Mouse (Mus musculus) ZHBTc4 (cell line): ENCODE data around the gene Traf3ip3.
A peak's percentile ranks its signal among the peaks of the same experiment; 100 is the strongest.

Experiments
- DNase-seq: peaks from one replicate; pipeline ENCODE4 v3.0.0-alpha.2; 2011; ENCODE audit warnings: low read depth, low spot score

Traf3ip3 gene

DNA sequence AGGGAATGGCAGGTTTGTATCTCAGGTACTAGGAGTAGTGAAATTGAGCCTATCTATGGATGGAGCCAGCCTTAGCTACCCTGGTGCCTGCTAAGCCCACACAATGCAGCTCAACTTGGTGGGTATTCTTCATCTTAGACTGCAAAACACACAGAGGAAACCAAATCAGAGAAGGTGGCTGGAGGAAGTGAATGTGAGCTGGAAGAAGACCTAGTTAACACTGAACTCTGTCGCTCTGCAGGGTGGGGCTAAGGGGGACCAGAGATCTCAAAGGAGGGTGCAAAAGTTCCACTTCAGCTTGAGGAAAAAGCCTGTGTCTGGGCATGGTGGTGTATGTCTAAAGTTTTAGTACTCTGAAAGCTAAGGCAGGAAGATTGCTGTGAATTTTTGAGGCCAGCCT lies 41.9 kb downstream of the Traf3ip3 start:
- DNase-seq: no peak

DNA sequence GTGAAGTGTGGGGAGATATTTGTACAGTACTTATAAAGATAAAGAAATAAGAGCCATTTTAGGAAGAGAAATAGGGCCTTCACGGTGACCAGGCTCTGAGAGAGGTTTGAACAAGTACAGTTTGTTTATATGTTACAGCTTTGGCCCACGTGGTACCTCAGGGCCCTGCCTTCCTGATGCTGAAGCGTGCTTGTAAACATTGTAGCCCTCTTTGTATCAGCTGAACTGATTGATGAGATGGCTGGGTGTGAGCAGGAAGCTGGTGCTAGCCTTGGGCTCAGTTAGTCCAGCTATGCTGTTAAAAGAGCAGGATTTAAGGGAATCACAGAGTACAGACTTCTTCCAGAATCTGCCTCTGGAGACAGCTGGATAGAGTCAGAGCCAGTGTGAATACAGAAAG lies 42.3 kb downstream of the Traf3ip3 start:
- DNase-seq: no peak

DNA sequence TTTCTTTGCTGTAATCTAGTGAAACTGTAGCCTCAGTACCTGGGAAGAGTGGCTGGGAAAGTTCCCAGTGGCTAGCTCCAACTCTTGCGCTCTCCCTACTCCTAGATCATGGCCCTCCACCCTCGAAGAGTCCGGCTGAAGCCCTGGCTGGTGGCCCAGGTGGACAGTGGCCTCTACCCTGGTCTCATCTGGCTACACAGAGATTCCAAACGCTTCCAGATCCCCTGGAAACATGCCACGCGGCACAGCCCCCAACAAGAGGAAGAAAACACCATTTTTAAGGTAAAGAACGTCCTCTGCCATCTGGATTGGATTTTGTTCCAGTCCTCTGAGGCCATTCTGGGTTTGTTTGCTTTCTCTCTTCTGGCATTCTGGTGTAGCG lies 44.4 kb downstream of the Traf3ip3 start:
- no peak for DNase-seq

DNA sequence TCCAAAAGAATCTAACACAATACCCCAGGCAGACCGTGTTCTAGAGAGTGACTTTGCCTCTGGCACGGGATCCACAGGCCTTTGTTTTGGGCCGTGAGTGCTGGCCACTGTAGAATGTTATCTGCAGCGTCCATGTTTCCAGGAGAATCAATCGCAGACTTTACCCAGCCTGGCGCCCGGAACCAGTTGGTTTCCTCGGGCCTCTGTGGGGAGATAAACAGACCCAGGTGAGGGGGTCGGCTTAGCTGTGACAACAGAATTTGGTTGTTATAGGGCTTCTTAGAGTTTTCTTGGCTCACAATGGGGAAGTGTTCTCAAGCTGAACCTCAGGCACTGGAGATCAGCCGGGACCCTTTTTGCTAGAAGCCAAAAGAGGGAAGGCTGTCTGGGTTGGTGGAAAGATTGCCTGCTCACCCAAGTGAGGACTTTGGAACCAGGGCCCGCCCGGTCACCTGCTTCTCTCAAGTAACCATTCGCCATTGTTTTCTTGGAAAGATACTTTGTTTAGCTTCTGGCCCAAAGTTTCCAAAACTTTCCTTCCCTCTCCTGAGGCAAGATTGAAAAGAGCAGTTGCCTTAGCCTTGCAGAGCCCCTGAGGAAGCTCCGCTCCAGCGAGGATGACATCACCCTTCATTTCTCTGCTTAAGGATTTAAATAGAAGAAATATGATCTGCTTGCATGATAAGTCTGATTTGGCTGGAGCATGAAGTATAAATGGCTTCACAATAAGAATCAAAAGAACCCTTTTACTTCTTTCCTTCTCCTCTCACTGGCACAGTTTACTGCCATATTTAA lies 45.0 kb downstream of the Traf3ip3 start:
- DNase-seq: no peak

DNA sequence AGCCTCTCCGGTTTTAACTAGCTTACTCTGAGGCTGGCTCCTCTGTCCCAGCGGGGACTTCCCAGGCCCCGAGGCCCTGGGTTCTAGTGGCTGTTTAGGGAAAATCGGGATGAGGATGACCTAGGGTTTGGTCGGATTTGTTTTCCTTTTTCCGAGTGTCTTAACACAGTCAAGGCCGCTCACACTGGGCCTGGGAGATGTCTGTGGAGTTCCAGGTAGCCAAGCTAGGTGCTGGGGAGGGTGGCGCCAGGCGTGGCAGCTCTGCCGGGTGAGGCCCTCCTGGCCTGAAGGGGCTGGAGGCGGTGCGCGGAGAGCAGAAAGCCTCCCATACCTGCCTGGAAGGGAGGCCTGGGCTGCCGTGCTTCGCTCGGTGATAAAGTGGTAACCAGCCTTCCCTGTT lies 47.9 kb downstream of the Traf3ip3 start:
- DNase-seq: no peak

DNA sequence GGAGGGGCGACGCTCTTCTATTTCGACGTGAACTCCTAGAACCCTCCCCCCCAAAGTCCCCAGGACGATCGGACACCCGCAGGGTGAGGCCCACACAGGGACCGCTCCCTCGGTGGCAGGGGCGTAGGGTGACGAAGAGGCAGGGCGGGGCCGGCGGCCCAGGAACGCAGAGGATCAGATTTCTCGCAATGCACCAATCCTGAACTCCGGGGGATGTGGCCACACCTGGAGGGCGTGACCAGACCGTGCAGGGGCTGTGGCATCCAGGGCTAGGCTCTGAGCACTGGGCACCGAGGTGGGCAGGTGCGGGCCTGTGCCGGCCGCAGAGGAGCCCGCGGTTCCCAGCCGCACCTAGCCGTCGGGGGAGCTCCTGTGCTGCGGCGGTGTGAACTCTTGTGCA lies 48.6 kb downstream of the Traf3ip3 start, which contains the start of gene Irf6:
Irf6 (plus strand) TSS at position 240 of the 400 bp plus-strand sequence.
- peak; percentile 82 for DNase-seq

DNA sequence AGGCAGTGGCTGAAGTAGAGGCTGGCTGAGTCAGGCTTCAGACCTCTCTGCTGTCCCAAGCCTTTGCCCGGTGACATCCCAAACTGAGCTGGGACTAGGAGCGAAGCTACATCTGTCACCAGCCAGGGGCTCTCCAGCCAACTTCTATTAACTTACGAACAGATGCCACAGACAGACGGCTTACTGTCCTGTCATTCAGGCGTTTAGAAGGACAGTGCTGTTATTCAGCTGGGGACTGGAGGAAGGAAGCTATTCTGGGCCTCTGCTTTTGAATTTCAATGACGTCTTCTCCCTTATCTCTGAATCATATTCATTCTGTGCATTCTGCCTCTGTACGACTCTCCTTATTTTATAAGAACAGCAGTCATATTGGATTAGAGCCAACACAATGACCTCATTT lies 50.4 kb downstream of the Traf3ip3 start:
- DNase-seq: no peak

DNA sequence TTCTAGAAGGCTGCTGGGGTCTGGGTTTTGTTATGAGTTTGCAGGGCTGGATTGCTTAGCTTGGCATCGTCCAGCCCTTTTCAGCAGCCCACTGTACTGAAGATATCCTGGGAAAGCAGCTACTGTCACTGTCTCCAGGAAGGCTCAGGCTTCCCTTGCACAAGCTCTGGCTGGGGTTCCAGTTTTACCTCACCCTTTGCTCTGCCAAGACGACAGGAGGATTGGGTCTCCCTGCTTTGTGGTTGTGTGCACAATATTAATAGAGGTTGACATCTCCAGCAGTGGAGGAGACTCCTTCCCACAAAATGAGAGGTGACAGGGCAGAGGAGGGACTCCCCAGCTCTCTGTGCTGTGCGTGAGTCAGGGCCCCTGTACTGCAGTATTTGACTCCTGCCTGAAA lies 52.3 kb downstream of the Traf3ip3 start:
- DNase-seq: no peak

DNA sequence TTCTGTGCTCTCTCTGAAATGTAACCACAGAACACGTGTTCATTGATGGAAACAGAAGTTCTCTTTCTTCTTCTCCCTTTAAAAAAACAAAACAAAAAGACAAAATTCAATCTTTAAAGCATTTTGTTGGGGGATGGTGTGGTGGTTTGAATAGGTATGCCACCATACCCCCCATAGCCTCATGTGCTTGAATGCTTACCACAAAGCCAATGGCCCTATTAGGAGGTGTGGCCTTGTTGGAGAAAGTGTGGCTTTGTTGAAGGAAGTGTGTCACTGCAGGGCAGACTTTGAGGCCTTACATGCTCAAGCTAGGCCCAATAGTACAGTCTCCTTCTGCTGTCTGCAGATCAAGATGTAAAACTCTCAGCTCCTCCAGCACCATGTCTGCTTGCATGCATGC lies 55.1 kb downstream of the Traf3ip3 start:
- DNase-seq: no peak

DNA sequence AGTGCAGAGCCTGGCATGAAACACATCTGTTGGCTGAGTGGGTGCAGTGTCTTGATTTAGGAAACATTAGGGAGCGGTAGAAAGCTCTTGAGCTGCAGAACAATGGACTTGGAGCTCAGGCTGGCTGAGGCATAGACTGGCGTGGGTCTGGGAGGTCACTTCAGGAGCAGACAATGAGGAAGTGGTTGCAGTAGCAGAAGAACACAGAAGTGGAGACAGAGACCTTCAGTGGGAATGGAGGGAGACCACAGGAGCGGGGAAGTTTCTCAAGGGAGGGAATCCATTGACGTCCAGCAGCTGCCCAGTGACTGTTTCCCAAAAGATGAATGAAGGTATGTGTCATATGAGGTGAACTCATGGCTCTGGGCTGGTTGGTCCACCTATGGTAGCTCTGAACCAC lies 56.4 kb downstream of the Traf3ip3 start:
- no peak for DNase-seq

DNA sequence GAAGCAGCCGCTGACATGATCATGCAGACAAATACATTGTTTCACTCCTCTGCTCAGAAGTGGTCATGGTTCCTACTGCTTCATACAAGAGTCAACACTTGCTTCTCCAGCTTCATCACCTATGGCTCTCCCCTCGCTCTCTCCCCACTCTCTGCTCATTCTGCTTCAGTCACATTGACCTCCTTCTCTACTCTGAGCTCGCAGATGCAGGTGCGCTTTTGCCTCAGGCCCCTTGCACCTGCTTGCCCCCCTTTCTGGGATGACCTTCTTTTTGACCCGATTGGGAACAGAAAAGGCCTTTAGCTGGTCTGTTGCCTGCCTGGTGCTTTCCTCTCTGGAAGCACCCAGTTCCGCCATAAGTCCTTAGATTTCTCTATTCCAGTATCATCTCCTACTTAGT lies 57.0 kb downstream of the Traf3ip3 start:
- no peak for DNase-seq

DNA sequence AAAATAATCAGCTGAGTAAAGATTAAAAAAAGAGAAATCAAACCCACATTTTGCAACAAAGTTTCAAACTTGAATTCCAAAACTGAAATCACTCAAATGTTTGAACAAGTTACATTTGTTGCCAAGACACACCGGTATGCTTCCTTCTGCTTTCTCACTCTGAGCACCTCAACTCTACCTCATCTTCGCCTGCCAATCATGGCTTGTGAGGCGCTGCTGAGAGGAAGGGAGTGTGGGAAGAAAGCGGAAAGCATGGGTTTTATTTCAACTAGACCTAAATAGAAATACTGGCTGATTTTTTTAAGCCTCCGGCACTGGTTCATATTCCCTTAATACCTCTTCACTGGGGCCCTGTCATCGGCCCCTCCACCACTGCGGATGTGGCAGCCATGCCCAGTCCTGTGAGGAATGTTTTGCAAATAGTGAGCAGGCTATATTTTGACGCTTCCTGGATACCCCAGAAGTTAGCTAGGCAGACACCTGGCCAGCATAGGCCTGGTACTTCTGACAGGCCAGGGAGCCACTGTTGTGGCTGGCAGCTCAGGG lies 58.9 kb downstream of the Traf3ip3 start:
- DNase-seq: no peak

DNA sequence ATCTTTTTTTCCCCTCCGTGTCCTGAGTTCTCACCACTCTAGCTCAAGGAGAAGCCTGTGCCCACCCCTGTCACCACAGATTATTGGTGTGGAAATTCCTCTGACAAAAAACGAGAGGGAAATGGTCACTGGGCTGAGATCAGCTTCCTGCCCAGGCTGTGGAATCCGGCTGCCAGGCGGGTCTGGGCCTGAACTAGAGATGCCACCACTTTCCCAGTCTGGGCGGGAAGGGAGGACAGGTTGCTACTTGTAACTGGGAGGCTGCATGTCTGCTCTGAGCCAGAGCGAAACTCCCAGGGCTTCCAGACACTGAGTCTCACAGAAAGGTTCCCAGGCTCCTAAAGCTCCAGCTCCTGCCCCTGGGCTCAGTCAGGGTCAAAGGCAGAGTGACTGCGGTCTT lies 60.4 kb downstream of the Traf3ip3 start:
- no peak for DNase-seq

DNA sequence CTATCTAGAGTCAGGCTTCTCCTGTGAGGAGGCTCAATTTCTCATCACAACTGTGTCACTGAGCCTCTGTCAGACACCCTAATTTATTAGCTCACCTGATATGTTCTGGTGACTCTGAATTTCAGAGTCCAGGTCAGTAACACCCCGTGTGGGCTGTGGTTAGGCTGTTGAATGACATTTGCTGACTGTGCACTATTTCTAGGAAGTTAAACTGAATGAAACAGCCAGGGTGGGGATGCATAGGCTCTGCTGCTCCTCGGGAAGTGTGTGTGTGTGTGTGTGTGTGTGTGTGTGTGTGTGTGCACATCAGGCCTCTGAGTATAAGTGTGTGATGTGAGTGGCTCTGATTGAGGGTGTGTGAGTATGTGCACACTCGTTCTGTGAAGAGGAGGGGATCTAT lies 62.8 kb downstream of the Traf3ip3 start:
- DNase-seq: no peak

DNA sequence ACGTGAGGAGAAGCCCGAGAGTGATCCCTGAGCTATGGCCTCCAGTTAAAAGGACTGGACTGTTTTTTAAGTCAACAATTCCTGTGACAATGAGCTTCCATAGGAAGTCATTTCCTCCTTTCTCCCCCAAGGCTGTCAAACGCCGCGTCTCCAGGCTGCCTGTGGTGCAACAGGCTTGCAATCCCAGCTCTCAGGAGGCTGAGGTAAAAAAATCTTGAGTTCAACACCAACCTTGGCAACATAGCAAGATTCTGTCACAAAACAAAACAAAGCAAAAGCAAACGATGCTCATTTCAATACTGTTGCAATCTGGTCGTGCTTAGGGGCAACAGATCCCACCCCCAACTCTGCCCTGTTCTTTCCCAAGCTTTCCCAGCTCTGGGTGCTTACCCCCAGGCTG lies 63.4 kb downstream of the Traf3ip3 start:
- no peak for DNase-seq

DNA sequence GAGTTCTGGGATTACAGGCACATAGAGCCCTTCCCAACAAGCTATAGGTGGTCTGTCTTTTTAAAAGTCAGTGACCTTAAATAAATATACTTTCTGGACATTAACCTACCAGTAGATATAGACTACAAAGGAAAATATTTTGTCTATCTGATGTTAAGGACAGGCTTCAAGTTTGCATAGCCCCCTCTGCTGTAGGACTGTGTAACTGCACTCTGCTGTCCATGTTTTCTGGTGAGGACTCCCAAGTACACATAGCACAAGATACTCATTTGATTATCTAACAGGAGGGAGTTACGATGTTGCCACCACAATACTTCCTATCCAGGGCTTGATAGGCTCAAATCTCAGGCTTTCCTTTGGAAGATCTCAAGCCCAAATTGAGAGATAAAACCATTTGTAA lies 67.8 kb downstream of the Traf3ip3 start:
- peak; percentile 74 for DNase-seq

DNA sequence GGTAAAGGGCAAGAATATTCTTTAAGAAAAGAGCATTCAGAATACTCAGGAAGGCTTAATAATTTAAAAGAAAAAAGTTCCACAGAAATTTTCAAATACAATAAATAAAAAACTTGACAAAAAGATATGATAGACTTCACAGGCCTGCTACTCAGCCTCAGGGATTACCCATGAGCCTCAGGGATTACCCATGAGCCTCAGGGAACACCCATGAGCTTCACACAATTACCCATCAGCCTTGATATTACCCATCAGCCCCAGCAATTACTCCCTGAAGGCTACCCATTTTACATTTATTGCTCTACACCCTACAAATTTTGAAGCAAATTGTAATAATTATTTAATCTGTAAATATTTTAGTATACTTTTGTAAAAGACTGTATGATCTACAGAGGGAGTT lies 69.1 kb downstream of the Traf3ip3 start:
- DNase-seq: no peak

DNA sequence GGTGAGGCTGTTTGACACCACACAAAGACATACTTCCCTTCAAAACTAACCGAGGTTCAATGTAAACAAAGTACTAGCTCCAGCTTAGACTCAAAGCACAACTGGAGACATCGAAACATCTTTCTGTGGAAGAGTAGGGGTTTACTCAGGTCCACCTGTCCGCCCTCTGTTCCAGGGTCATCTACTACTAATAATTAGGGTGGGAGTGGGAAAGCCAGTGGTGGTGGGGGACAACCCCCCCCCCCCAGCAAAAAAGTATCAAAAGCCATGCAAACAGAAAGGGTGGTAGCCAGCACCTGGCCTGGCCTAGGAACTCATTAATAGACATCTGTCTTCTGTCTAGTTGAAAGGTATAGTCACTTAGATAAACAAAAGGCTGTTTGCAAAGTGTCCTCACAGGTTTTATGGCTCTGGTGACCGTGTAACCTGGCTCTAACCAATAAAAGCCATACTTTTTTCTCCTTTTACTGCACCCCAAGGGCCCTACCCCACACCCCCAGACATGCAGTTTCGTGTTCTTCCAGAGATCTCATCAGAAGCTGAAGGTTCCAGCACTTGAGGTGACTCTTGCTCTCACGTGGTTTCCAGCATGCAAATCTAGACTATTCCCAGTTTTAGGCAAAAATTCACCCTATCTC lies 70.1 kb downstream of the Traf3ip3 start:
- DNase-seq: no peak

DNA sequence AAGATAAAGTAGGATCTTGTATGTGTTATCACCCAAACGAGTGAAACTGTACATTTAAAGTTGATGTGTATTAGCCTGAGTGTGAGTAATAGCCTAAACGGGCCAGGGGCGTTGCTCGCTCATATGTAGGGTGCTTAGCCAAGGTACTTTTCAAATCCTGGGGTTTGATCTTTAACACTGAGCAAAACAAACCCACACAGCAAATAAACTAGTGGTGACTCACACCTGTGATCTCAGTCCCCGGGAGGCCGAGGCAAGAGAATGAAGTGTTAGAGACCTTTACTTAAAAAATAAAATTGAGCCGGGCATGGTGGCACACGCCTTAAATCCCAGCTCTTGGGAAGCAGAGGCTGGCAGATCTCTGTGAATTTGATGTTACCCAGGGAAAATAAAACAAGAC lies 70.7 kb downstream of the Traf3ip3 start:
- DNase-seq: no peak

DNA sequence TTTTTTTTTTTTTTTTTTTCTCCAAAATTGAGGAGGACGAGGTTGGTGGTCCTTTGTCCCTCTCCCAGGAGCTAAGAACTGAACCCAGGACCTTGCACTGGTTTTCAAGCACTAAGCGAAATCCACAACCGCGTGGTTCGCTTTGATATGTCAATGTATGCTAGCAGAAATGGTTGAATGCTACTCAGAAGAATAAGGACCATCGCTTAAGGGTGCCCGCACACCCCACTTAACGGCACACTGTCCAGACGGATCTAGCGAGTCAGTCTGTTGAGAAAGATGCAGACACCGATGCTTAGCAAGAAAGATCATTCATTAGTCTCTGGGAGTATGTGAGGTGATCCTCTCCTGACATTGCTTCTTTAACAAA lies 71.1 kb downstream of the Traf3ip3 start:
- DNase-seq: peak; percentile 19

DNA sequence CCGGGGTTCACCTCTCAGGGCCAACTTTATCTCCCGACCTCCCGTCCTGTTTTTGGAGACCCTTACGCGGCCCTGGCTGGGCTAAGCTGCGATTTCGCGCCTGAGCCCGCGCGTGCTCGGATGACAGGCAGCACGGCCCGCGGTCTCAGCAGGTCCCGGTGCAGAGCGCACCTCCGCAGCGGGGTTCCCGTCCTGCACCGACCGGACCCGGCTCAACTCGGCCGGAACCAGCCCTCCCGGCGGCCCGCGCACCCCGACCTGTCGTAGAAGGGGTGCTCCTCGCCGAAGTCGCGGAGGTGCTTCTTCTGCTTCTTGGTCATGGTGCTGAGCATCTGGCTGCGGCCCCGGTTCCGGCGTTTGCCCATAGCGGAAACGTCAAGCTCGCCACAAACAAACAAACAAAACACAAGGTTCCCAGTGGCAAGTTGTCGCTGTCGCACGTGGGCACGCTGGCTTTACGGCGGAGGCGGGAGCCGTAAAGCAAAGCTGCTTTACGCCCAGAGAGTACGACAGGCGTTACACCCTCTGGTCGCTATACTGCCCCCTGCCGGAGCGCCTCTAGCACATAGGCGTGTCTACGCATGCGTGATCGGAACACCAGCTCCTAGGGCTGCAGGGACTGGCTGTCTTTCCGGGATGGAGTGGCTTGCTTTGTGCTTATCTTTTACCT lies 71.6 kb downstream of the Traf3ip3 start, which contains the start of gene Diexf:
Diexf (minus strand) TSS at position 487 of the 670 bp plus-strand sequence.
- DNase-seq: peak; percentile 99

DNA sequence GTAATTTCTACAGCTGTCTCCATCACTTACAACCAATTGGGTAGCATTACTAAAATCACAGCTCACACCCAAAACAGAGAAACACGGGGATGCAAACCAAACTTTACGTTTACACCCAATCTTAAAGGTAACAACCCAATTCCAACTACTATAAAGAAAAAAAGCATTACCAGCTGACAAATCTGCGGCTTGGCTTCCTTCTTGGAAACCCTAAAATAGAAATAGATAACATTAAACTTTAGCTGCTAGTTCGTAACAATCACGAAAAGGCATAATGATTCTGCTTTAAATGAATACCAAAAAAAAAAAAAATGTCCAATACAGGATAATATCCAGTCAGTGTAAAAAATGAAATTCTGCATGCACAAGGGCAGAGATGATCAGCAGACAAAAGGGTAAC lies 72.2 kb downstream of the Traf3ip3 start:
- no peak for DNase-seq

DNA sequence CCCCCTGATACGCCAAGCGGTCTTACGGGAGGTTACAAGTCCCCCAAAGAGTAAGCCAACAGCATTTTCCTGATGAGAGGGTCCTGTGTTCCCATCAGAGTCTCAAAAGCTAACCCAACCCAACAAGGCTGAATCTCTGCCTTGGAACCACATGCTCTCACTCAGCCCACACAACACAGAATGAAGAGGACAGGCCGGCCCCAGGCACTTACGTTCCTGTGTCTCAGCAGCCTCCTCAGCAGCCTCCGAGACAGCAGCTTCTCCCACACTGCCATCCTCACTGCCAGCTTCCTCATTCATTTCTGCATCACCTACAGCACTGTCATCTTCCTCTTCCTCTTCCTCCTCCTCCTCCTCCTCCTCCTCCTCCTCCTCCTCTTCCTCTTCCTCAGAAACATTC lies 73.4 kb downstream of the Traf3ip3 start:
- DNase-seq: no peak
